Mouse (Mus musculus) liver, adult 2 months (tissue): Measurements from ENCODE around the gene 4933427D14Rik.

Source experiments
- CTCF ChIP-seq: fragments of 200-500 bp; IDR thresholded peaks from 2 replicates; pipeline ENCODE4 v1.5.1; 2011; ENCODE audit warnings: low read depth, low read length, control low read depth
- POLR2A ChIP-seq: fragments of 200-500 bp; IDR thresholded peaks from 2 replicates; pipeline ENCODE4 v1.6.1; 2011; ENCODE audit warnings: low read length, control low read depth; ENCODE audit not compliant: insufficient read depth; ENCODE audit errors: extremely low read depth

DNA sequence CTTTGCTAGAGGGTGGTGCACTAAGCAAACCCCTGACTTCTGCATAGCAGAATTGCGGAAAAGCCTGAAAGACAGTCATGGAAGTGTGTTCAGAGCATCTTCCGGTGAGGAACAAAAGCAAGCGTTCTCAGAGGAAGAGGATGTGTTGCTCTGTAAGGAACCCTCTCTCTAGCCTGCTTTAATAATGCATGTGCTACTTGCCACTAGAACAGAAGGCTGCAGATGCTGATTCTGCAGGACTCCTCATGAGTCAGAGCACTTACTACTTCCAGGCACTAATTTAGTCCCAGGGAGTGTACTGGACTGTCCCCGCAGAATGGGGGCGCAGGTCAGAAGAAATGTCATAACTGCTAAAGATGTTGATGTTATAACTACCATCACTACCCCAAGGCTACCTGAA lies 9.9 kb upstream of the 4933427D14Rik start:
- TF ChIP-seq POLR2A (no peak), CTCF (no peak)
